Mouse (Mus musculus): ENCODE measurements around the gene Bloc1s6. TPM values are rescaled to one million over a fixed set of nuclear protein-coding genes. Genes with fewer than 3 reads are reported as not detected.

Gene Bloc1s6
- polyA plus RNA-seq, 1 experiment, result not detected

GRCm38 (mm10) chr2:122711911-122712310 is 26.4 kb upstream of the Bloc1s6 start:
- 74% methylated on average over 3 of the region's 3 CpGs for WGBS
- no peak overlapping the region for H3K4me3 ChIP-seq (ENCODE audit: insufficient read depth, low read depth, low read length)
- TF ChIP-seq CTCF (IDR thresholded peaks at IDR 0.05; ENCODE audit: insufficient read depth, low read depth, low read length), result no peak
- no peak for TF ChIP-seq POLR2A (IDR thresholded peaks at IDR 0.05; ENCODE audit: insufficient read depth, low read depth, low read length)

GRCm38 (mm10) chr2:122712848-122713247 is 25.5 kb upstream of the Bloc1s6 start:
- no peak for TF ChIP-seq CTCF (IDR thresholded peaks at IDR 0.05; ENCODE audit: insufficient read depth, low read depth, low read length)
- no peak for TF ChIP-seq POLR2A (IDR thresholded peaks at IDR 0.05; ENCODE audit: insufficient read depth, low read depth, low read length)
- H3K27ac ChIP-seq (ENCODE audit: insufficient read depth, low read depth, low read length), result no peak overlapping the region
- 97% methylated on average over 2 of the region's 2 CpGs for WGBS
- H3K4me3 ChIP-seq (ENCODE audit: insufficient read depth, low read depth, low read length), result no peak overlapping the region
- 0 out of 2 replicates have a peak, but pooled peaks cover 2% of the 10 kb centered on the region for H3K4me1 ChIP-seq (ENCODE audit: control insufficient read depth, insufficient read depth, low read length)

More at GRCm38 (mm10) chr2:122711911-122712310, 26.4 kb upstream of the Bloc1s6 start:
- H3K4me1 ChIP-seq (ENCODE audit: control insufficient read depth, insufficient read depth, low read length), result 0 out of 2 replicates have a peak, but pooled peaks cover 2% of the 10 kb centered on the region
- no peak overlapping the region for H3K27ac ChIP-seq (ENCODE audit: insufficient read depth, low read depth, low read length)

GRCm38 (mm10) chr2:122715148-122715692 is 23.1 kb upstream of the Bloc1s6 start:
- no peak overlapping the region for H3K27ac ChIP-seq (ENCODE audit: insufficient read depth, low read depth, low read length)
- no peaks in the 10 kb centered on the region for H3K4me1 ChIP-seq (ENCODE audit: control insufficient read depth, insufficient read depth, low read length)
- TF ChIP-seq CTCF (IDR thresholded peaks at IDR 0.05; ENCODE audit: insufficient read depth, low read depth, low read length) (no peak), POLR2A (IDR thresholded peaks at IDR 0.05; ENCODE audit: insufficient read depth, low read depth, low read length) (no peak)
- H3K4me3 ChIP-seq (ENCODE audit: insufficient read depth, low read depth, low read length), result no peak overlapping the region
- WGBS, result 21% methylated on average over 5 of the region's 5 CpGs

GRCm38 (mm10) chr2:122716301-122716842 is 21.9 kb upstream of the Bloc1s6 start:
- Histone ChIP-seq H3K27ac (ENCODE audit: insufficient read depth, low read depth, low read length) (no peak overlapping the region), H3K4me3 (ENCODE audit: insufficient read depth, low read depth, low read length) (no peak overlapping the region), H3K4me1 (ENCODE audit: control insufficient read depth, insufficient read depth, low read length) (no peaks in the 10 kb centered on the region)
- TF ChIP-seq POLR2A (IDR thresholded peaks at IDR 0.05; ENCODE audit: insufficient read depth, low read depth, low read length), result no peak
- no peak for TF ChIP-seq CTCF (IDR thresholded peaks at IDR 0.05; ENCODE audit: insufficient read depth, low read depth, low read length)
- WGBS, result 80% methylated on average over 3 of the region's 3 CpGs

GRCm38 (mm10) chr2:122719232-122719631 is 19.1 kb upstream of the Bloc1s6 start:
- Histone ChIP-seq H3K4me3 (ENCODE audit: insufficient read depth, low read depth, low read length) (no peak overlapping the region), H3K4me1 (ENCODE audit: control insufficient read depth, insufficient read depth, low read length) (no peaks in the 10 kb centered on the region), H3K27ac (ENCODE audit: insufficient read depth, low read depth, low read length) (no peak overlapping the region)
- TF ChIP-seq CTCF (IDR thresholded peaks at IDR 0.05; ENCODE audit: insufficient read depth, low read depth, low read length), result no peak
- WGBS, result 29% methylated on average over 1 of the region's 1 CpGs

GRCm38 (mm10) chr2:122720564-122720963 is 17.7 kb upstream of the Bloc1s6 start:
- Histone ChIP-seq H3K4me1 (ENCODE audit: control insufficient read depth, insufficient read depth, low read length) (no peaks in the 10 kb centered on the region), H3K4me3 (ENCODE audit: insufficient read depth, low read depth, low read length) (no peak overlapping the region), H3K27ac (ENCODE audit: insufficient read depth, low read depth, low read length) (no peak overlapping the region; the same call in 1 of the 2 replicates)
- TF ChIP-seq CTCF (IDR thresholded peaks at IDR 0.05; ENCODE audit: insufficient read depth, low read depth, low read length) (no peak), POLR2A (IDR thresholded peaks at IDR 0.05; ENCODE audit: insufficient read depth, low read depth, low read length) (no peak)
- WGBS, result 58% methylated on average over 3 of the region's 3 CpGs

- TF ChIP-seq CTCF (IDR thresholded peaks at IDR 0.05; ENCODE audit: insufficient read depth, low read depth, low read length), result peak; percentile 32; the same call in 1 of the 2 replicates
- TF ChIP-seq POLR2A (IDR thresholded peaks at IDR 0.05; ENCODE audit: insufficient read depth, low read depth, low read length), result no peak
- no peak overlapping the region for H3K27ac ChIP-seq (ENCODE audit: insufficient read depth, low read depth, low read length)
- H3K4me1 ChIP-seq (ENCODE audit: control insufficient read depth, insufficient read depth, low read length), result no peaks in the 10 kb centered on the region
- H3K4me3 ChIP-seq (ENCODE audit: insufficient read depth, low read depth, low read length), result no peak overlapping the region
- WGBS, result 60% methylated on average over 10 of the region's 10 CpGs
Measured at GRCm38 (mm10) chr2:122725604-122726003, 12.7 kb upstream of the Bloc1s6 start.

- 57% methylated on average over 2 of the region's 2 CpGs for WGBS
- no peaks in the 10 kb centered on the region for H3K4me1 ChIP-seq (ENCODE audit: control insufficient read depth, insufficient read depth, low read length)
- TF ChIP-seq CTCF (IDR thresholded peaks at IDR 0.05; ENCODE audit: insufficient read depth, low read depth, low read length), result no peak
- TF ChIP-seq POLR2A (IDR thresholded peaks at IDR 0.05; ENCODE audit: insufficient read depth, low read depth, low read length), result no peak
- no peak overlapping the region for H3K27ac ChIP-seq (ENCODE audit: insufficient read depth, low read depth, low read length)
- H3K4me3 ChIP-seq (ENCODE audit: insufficient read depth, low read depth, low read length), result no peak overlapping the region
Measured at GRCm38 (mm10) chr2:122731456-122731855, 6.8 kb upstream of the Bloc1s6 start.

- H3K4me3 ChIP-seq (ENCODE audit: insufficient read depth, low read depth, low read length), result peak overlapping the region; percentile 82
- H3K27ac ChIP-seq (ENCODE audit: insufficient read depth, low read depth, low read length), result peak overlapping the region; percentile 68; the same call in 1 of the 2 replicates
- no peak for TF ChIP-seq POLR2A (IDR thresholded peaks at IDR 0.05; ENCODE audit: insufficient read depth, low read depth, low read length)
- TF ChIP-seq CTCF (IDR thresholded peaks at IDR 0.05; ENCODE audit: insufficient read depth, low read depth, low read length), result no peak
- 14% methylated on average over 7 of the region's 7 CpGs for WGBS
- no peaks in the 10 kb centered on the region for H3K4me1 ChIP-seq (ENCODE audit: control insufficient read depth, insufficient read depth, low read length)
Measured at GRCm38 (mm10) chr2:122739023-122739422, 720 bp downstream of the Bloc1s6 start.
